Mouse (Mus musculus): ENCODE results near the gene Pou2f2. TPM values are rescaled to one million over a fixed set of nuclear protein-coding genes. Genes with fewer than 3 reads are reported as not detected.

Pou2f2 gene
- polyA plus RNA-seq, 1 experiment from 2014 or later: 46.7 TPM

DNA sequence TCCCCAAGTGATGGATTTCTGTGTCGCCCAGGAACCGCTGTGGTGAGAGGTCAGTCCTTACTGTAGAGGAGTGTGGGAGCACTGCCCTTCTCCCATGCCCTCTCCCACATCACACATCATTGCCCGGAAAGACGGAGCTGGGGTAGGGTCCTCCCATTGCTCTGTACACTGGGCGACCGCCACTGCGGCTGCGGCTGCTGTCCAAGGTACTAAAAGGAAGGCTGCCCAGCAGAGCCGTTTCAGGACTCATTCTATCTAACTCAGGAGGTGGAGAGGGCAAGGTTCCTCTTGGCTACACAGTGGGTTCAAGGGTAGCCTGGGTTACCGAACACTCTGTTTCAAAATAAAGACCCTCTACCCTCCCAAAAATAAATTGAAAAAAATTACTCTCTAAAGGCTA lies 33.6 kb downstream of the Pou2f2 start:
- Histone ChIP-seq H3K36me3 (ENCODE audit: control insufficient read depth, insufficient read depth, low read length) (no peaks in the 10 kb centered on the region), H3K4me1 (ENCODE audit: control insufficient read depth, insufficient read depth, low read length) (peaks cover 14% of the 10 kb centered on the region), H3K27me3 (ENCODE audit: control insufficient read depth, insufficient read depth, low read length) (no peaks in the 10 kb centered on the region), H3K9me3 (ENCODE audit: control insufficient read depth, low read length) (no peaks in the 10 kb centered on the region), H3K27ac (replicated peaks; ENCODE audit: low read depth, low read length) (no peak overlapping the region), H3K4me3 (replicated peaks; ENCODE audit: low read depth, low read length) (no peak overlapping the region), H3K4me2 (ENCODE audit: low read length) (no peak overlapping the region), H3K9ac (replicated peaks; ENCODE audit: low read length) (no peak overlapping the region)
- WGBS: 9% methylated on average over 10 of the region's 10 CpGs
- ATAC-seq (ENCODE audit: low FRiP score, low TSS enrichment): no peak
- peak; percentile 31 for DNase-seq

DNA sequence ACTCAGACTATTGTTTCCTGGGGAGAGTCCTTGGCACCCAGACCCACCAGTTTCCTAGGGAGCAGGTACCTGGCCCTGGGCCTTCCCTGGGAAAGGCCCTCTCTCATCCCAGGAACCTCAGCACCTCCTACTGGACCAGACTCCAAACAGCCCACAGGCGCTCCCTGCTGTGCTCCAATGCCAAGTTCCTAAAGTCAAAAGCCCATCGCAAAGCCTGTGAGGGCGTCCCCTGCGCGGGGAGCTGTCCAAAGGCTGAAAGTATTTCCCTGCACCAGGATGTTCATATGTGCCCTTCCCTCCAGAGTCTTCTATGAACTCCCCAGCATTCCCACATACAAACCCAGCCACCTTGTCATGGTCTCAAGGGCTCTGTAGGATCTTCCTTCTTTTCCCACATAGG lies 37.8 kb downstream of the Pou2f2 start:
- Histone ChIP-seq H3K36me3 (ENCODE audit: control insufficient read depth, insufficient read depth, low read length) (no peaks in the 10 kb centered on the region), H3K4me3 (replicated peaks; ENCODE audit: low read depth, low read length) (no peak overlapping the region), H3K4me2 (ENCODE audit: low read length) (no peak overlapping the region), H3K4me1 (ENCODE audit: control insufficient read depth, insufficient read depth, low read length) (no peaks in the 10 kb centered on the region), H3K9me3 (ENCODE audit: control insufficient read depth, low read length) (no peaks in the 10 kb centered on the region), H3K9ac (replicated peaks; ENCODE audit: low read length) (no peak overlapping the region), H3K27ac (replicated peaks; ENCODE audit: low read depth, low read length) (no peak overlapping the region), H3K27me3 (ENCODE audit: control insufficient read depth, insufficient read depth, low read length) (no peaks in the 10 kb centered on the region)
- DNase-seq (peak; percentile 39), ATAC-seq (ENCODE audit: low FRiP score, low TSS enrichment) (no peak)
- 9% methylated on average over 5 of the region's 5 CpGs for WGBS

DNA sequence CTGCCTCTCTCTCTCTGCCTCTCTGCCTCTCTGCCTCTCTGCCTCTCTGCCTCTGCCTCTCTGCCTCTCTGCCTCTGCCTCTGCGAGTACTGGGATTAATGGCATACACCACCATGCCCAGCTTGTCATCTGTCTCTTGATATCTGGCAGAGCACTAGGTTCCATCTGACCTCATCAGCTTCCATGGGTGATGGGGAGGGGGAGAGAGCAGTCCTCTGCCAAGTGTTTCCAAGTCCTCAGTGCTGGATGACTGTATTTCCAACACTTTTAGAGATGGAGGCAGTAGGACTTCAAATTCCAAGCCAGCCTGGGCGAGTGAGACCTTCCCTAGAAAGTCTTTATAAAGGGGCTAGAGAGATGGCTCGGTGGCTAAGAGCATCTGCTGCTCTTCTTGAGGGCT lies 42.0 kb downstream of the Pou2f2 start:
- ATAC-seq (ENCODE audit: low FRiP score, low TSS enrichment) (no peak), DNase-seq (no peak)
- Histone ChIP-seq H3K4me2 (ENCODE audit: low read length) (no peak overlapping the region), H3K9me3 (ENCODE audit: control insufficient read depth, low read length) (peaks cover 3% of the 10 kb centered on the region; the same call in 1 of the 2 replicates), H3K27me3 (ENCODE audit: control insufficient read depth, insufficient read depth, low read length) (no peaks in the 10 kb centered on the region), H3K4me3 (replicated peaks; ENCODE audit: low read depth, low read length) (no peak overlapping the region), H3K27ac (replicated peaks; ENCODE audit: low read depth, low read length) (no peak overlapping the region), H3K9ac (replicated peaks; ENCODE audit: low read length) (no peak overlapping the region), H3K36me3 (ENCODE audit: control insufficient read depth, insufficient read depth, low read length) (no peaks in the 10 kb centered on the region), H3K4me1 (ENCODE audit: control insufficient read depth, insufficient read depth, low read length) (peaks cover 16% of the 10 kb centered on the region)
- WGBS: 52% methylated on average over 3 of the region's 3 CpGs

DNA sequence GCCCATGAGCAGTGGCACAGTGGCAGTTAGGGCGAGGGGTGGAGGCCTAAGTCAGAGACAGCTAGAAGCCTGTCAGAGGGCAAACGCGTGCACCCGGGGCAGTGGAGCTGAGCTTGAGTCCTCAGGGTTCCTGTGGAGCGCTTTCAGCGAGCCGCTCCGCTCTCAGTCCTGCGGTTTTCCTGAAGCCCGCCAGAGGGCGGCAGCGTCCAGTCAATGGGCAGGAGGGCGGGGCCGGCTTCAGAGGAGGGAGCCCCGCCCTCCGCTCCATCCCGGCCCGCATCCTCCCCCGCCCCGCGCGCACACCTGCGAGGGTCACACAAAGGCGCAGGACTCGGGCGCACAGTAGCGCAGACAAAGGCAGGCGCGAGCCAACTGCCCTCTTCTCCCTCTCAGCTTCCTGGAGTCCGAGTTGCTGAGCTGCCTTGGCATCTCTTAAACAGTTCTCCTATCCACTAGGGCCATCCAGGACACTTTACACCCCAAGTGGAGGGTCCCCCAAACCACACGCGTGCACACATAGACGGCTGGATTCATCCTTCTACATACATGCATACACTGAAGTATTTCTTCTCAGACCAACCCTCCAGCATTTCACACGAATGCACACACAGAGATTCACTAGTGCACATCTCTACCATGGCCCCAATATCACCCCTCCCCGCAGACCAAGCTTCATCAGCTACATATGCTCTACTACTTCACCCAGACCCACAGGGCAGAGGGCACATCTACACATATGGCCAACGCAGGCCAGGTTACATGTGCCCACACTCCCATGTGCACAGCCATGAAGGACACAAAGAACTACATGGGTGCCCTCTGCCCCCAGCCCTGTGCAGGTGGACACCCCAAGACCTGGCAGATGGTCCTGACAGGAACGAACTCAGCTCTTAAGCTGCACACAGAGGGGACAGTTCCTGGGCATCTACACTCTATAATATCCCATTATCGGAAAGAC lies 46.2 kb downstream of the Pou2f2 start:
- WGBS: 6% methylated on average over 38 of the region's 38 CpGs
- Histone ChIP-seq H3K27ac (replicated peaks; ENCODE audit: low read depth, low read length) (peak overlapping the region; percentile 80), H3K4me1 (ENCODE audit: control insufficient read depth, insufficient read depth, low read length) (peaks cover 16% of the 10 kb centered on the region)

DNA sequence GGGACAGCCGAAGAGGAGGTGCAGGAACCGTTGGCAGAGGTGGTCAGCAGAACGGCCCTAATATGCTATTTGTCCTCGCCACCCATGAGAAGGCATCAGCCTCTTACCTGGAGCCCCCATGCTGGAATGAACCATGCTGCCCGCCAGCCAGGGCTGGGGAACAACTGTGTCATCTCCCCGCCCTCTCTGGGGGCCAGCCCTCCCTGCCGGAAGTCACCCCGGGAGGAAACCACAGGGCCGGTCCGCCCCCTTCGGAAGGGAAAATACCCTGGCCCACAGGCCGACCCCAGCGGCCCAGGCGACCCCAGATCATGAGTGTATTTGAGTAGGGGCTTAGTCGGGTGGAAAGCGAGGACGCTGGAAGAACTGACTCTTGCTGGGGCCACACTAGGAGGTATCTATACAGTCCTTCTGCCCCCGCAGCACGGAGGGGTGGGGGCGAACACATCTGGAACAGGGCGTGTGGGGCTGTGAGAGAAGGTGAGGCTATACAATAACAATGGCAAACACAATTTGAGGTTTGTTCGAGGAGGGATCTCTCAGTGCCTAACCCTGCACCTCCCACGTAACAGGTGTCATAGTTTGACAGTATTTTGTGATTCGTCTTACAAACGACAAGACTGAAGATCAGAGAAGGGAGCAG lies 47.1 kb downstream of the Pou2f2 start:
- H3K27ac ChIP-seq (replicated peaks; ENCODE audit: low read depth, low read length): no peak overlapping the region
- DNase-seq (no peak), ATAC-seq (ENCODE audit: low FRiP score, low TSS enrichment) (no peak)
- no peak overlapping the region for H3K4me3 ChIP-seq (replicated peaks; ENCODE audit: low read depth, low read length)
- H3K27me3 ChIP-seq (ENCODE audit: control insufficient read depth, insufficient read depth, low read length): no peaks in the 10 kb centered on the region; the same call in 1 of the 2 replicates
- 8% methylated on average over 25 of the region's 25 CpGs for WGBS
- H3K36me3 ChIP-seq (ENCODE audit: control insufficient read depth, insufficient read depth, low read length): no peaks in the 10 kb centered on the region
- H3K4me2 ChIP-seq (ENCODE audit: low read length): no peak overlapping the region; the same call in 1 of the 2 replicates
- peaks cover 3% of the 10 kb centered on the region; the same call in 1 of the 2 replicates for H3K9me3 ChIP-seq (ENCODE audit: control insufficient read depth, low read length)
- no peak overlapping the region for H3K9ac ChIP-seq (replicated peaks; ENCODE audit: low read length)
- peaks cover 16% of the 10 kb centered on the region for H3K4me1 ChIP-seq (ENCODE audit: control insufficient read depth, insufficient read depth, low read length)

More for the DNA sequence above, 46.2 kb downstream of the Pou2f2 start:
- peak; percentile 82 for ATAC-seq (ENCODE audit: low FRiP score, low TSS enrichment)
- Histone ChIP-seq H3K36me3 (ENCODE audit: control insufficient read depth, insufficient read depth, low read length) (no peaks in the 10 kb centered on the region), H3K27me3 (ENCODE audit: control insufficient read depth, insufficient read depth, low read length) (no peaks in the 10 kb centered on the region; the same call in 1 of the 2 replicates), H3K9ac (replicated peaks; ENCODE audit: low read length) (peak overlapping the region; percentile 24; the same call in 1 of the 2 replicates), H3K4me2 (ENCODE audit: low read length) (peak overlapping the region; percentile 52), H3K9me3 (ENCODE audit: control insufficient read depth, low read length) (peaks cover 3% of the 10 kb centered on the region; the same call in 1 of the 2 replicates), H3K4me3 (replicated peaks; ENCODE audit: low read depth, low read length) (peak overlapping the region; percentile 12; the same call in 1 of the 2 replicates)
- peak; percentile 96 for DNase-seq

DNA sequence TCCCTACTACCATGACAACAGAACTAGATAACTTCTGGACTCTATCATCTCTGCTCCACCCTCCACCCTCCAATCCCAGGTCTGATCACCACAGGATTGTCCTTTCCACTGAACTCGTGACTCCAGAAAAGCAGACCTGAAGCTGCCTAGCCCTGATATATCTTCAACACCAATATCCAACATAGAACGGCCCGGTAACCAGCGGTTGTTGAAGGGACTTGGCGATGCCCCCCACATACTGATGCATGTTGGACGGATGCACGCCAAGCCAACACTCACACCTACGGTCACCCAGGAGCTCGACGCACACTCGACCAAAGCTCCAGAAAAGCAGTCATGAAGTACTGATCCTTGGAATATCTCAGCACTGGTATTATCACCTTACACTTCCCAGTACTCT lies 48.3 kb downstream of the Pou2f2 start:
- Histone ChIP-seq H3K4me1 (ENCODE audit: control insufficient read depth, insufficient read depth, low read length) (peaks cover 16% of the 10 kb centered on the region), H3K36me3 (ENCODE audit: control insufficient read depth, insufficient read depth, low read length) (no peaks in the 10 kb centered on the region), H3K27me3 (ENCODE audit: control insufficient read depth, insufficient read depth, low read length) (no peaks in the 10 kb centered on the region; the same call in 1 of the 2 replicates), H3K4me3 (replicated peaks; ENCODE audit: low read depth, low read length) (no peak overlapping the region), H3K27ac (replicated peaks; ENCODE audit: low read depth, low read length) (no peak overlapping the region), H3K4me2 (ENCODE audit: low read length) (no peak overlapping the region), H3K9me3 (ENCODE audit: control insufficient read depth, low read length) (peaks cover 3% of the 10 kb centered on the region; the same call in 1 of the 2 replicates), H3K9ac (replicated peaks; ENCODE audit: low read length) (no peak overlapping the region)
- 94% methylated on average over 11 of the region's 11 CpGs for WGBS
- DNase-seq: no peak
- no peak for ATAC-seq (ENCODE audit: low FRiP score, low TSS enrichment)

DNA sequence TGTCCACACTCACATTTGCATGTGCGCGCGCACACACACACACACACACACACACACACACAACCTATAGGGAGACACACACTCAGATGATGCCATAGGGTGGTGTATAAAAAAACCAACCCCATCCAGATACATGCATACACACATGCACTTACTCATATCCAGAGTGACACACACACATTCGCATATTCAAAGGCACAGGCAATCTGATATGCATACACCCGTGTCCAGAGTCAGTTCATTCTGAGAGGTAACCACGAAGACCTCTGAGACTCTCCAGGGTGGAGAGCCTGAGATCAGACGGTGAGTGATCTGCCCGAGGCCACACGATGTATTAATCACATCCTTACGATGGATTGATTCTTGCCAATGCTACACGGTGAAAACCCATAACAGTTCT lies 49.0 kb downstream of the Pou2f2 start:
- DNase-seq (no peak), ATAC-seq (ENCODE audit: low FRiP score, low TSS enrichment) (no peak)
- 80% methylated on average over 11 of the region's 11 CpGs for WGBS
- Histone ChIP-seq H3K36me3 (ENCODE audit: control insufficient read depth, insufficient read depth, low read length) (no peaks in the 10 kb centered on the region), H3K9ac (replicated peaks; ENCODE audit: low read length) (no peak overlapping the region), H3K27me3 (ENCODE audit: control insufficient read depth, insufficient read depth, low read length) (no peaks in the 10 kb centered on the region; the same call in 1 of the 2 replicates), H3K4me3 (replicated peaks; ENCODE audit: low read depth, low read length) (no peak overlapping the region), H3K4me2 (ENCODE audit: low read length) (no peak overlapping the region), H3K4me1 (ENCODE audit: control insufficient read depth, insufficient read depth, low read length) (peaks cover 16% of the 10 kb centered on the region), H3K27ac (replicated peaks; ENCODE audit: low read depth, low read length) (no peak overlapping the region), H3K9me3 (ENCODE audit: control insufficient read depth, low read length) (peaks cover under 1% of the 10 kb centered on the region; the same call in 1 of the 2 replicates)

DNA sequence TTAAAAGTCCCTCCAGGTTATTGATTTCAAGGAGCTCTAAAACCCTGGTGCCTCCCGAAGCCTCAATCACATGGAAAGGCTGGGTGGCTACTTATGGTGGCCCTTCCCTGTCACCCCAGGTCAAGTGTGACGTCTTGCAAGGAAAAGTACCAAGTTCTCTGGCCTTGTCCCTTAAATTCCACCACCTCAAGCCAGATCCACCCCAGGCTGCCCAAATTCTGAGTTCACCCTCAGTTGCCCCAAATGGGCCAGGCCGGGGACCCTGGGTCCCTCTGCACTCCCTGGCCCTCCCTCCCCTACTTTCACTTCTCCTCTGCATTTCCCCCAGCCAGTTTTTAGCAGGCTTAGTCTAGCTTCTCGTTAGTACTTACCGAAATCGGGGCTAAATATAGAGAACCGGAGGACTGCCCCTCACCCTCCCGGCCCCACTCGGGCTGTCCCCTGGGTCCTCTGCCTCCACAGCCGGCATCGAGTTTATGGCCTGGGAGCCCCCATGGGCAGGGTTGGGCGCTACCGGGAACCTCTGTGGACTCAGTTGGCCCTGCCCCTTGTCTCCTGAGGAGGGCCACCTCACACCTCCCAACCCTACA lies 50.0 kb downstream of the Pou2f2 start:
- no peak for DNase-seq
- Histone ChIP-seq H3K36me3 (ENCODE audit: control insufficient read depth, insufficient read depth, low read length) (no peaks in the 10 kb centered on the region), H3K9me3 (ENCODE audit: control insufficient read depth, low read length) (no peaks in the 10 kb centered on the region), H3K9ac (replicated peaks; ENCODE audit: low read length) (no peak overlapping the region), H3K4me3 (replicated peaks; ENCODE audit: low read depth, low read length) (no peak overlapping the region), H3K4me2 (ENCODE audit: low read length) (no peak overlapping the region), H3K27me3 (ENCODE audit: control insufficient read depth, insufficient read depth, low read length) (no peaks in the 10 kb centered on the region; the same call in 1 of the 2 replicates), H3K27ac (replicated peaks; ENCODE audit: low read depth, low read length) (no peak overlapping the region), H3K4me1 (ENCODE audit: control insufficient read depth, insufficient read depth, low read length) (peaks cover 12% of the 10 kb centered on the region)
- 65% methylated on average over 13 of the region's 13 CpGs for WGBS
- ATAC-seq (ENCODE audit: low FRiP score, low TSS enrichment): no peak
